Mouse (Mus musculus) cerebellum, postnatal 4 days (tissue): ENCODE measurements around the gene Gm11596.
"Not testable (repeated sequence)": the region's sequence is repeated elsewhere in the genome, so short reads cannot be mapped to it uniquely, and the experiment has no call there.

Source experiments
- DNase-seq, 2 experiments: peaks; one replicate each; pipeline ENCODE4 v3.0.0; 2022; ENCODE audit warnings: low spot score in 2 of 2, mixed read lengths in 1 of 2

Gm11596 gene

DNA sequence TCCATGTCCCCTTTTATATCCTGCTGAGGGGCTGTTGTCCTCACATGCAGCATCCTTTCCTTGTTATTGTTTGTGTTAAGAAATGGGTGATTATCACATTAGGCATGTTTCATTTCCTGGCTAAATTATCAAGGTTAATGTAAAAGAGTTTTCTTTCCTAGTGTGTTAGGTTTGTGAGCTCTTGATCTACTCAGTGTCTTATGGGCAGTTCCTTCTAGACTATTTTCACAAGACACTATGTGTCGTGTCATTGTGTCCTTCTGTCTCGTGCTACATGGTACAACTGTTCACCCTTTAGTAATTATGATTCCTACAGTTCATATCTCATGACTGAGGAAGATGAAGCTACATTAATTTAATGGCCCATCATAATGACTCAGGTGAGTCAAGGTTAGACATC, at the start of gene Gm11596:
Gm11596 (minus strand) TSS at position 101 of the 400 bp plus-strand sequence.
- DNase-seq, result no peak

- no peak for DNase-seq
Measured at GRCm38 (mm10) chr11:99842185-99842584, 48.9 kb upstream of the Gm11596 start.

- DNase-seq, result no peak
Measured at GRCm38 (mm10) chr11:99837966-99838365, 44.7 kb upstream of the Gm11596 start, which contains the start of gene 2300003K06Rik. Gene 2300003K06Rik, minus strand, starts transcription at chr11:99838066.

DNA sequence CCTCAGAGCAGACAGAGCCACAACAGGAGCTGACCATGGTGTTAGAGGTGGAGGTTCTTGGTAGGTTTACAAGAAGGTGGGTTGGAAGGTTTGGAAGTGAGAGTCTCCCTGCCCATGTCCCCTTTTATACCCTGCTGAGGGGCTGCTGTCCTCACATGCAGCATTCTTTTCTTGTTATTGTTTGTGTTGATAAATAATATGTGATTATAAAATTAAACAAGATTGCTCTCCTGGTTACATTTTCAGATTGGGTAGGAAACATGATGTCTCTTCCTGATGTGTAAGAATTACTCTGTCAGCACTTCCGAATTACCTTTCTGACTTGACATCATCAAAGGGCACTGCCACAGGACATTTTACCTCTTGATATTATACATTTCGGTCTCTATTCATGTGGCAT, 22.3 kb upstream of the Gm11596 start, which contains the start of gene Gm11564:
Gm11564 (minus strand) TSS at position 101 of the 400 bp plus-strand sequence.
- not testable (repeated sequence) for DNase-seq

DNA sequence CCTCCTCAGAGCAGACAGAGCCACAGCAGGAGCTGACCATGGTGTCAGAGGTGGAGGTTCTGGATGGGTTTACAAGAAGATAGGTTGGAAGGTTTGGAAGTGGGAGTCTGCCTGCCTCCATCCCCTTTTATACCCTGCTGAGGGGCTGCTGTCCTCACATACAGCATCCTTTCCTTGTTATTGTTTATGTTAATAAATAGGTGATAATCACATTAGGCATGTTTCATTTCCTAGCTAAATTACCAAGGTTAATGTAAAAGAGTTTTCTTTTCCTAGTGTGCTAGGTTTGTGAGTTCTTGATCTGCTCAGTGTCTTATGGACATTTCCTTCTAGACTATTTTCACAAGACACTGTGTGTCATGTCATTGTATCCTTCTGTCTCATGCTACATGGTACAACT, 16.5 kb upstream of the Gm11596 start, which contains the start of gene Krtap4-13:
Krtap4-13 (minus strand) TSS at position 101 of the 400 bp plus-strand sequence.
- DNase-seq, result not testable (repeated sequence)

GRCm38 (mm10) chr11:99804346-99804745, 11.1 kb upstream of the Gm11596 start, which contains the start of gene Gm11554:
Gene Gm11554, minus strand, starts transcription at chr11:99804446.
- DNase-seq, result not testable (repeated sequence)

DNA sequence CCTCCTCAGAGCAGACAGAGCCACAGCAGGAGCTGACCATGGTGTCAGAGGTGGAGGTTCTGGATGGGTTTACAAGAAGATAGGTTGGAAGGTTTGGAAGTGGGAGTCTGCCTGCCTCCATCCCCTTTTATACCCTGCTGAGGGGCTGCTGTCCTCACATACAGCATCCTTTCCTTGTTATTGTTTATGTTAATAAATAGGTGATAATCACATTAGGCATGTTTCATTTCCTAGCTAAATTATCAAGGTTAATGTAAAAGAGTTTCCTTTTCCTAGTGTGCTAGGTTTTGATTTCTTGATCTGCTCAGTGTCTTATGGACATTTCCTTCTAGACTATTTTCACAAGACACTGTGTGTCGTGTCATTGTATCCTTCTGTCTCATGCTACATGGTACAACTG, 5.6 kb upstream of the Gm11596 start, which contains the start of gene Gm11569:
Gm11569 (minus strand) TSS at position 101 of the 400 bp plus-strand sequence.
- DNase-seq, result not testable (repeated sequence)

DNA sequence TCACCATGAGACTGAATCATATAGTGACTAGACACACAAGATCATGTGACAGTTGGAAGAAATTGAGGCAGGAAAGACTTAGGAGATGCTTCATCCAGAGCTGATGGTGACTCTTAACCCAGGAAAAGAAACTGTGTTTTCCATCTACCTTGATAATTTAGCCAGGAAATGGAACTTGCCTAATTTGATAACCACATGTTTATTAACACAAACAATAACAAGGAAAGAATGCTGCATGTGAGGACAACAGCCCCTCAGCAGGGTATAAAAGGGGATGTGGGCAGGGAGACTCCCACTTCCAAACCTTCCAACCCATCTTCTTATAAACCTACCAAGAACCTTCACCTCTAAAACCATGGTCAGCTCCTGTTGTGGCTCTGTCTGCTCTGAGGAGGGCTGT, 8.4 kb downstream of the Gm11596 start, which contains the start of gene Krtap4-9:
Krtap4-9 (plus strand) TSS at position 301 of the 400 bp plus-strand sequence.
- not testable (repeated sequence) for DNase-seq

DNA sequence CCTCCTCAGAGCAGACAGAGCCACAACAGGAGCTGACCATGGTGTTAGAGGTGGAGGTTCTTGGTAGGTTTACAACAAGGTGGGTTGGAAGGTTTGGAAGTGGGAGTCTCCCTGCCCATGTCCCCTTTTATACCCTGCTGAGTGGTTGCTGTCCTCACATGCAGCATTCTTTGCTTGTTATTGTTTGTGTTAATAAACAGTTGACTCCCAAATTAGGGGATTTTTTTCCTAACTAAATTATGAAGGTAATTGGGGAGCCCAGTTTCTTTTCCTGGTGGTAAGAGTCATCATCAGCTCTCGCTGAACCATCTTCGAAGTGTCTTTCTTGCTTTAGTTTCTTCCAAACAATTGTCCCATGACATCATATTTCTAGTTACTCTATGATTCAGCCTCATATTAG, 12.7 kb downstream of the Gm11596 start, which contains the start of gene Krtap4-8:
Krtap4-8 (minus strand) TSS at position 101 of the 400 bp plus-strand sequence.
- DNase-seq, result no peak

- DNase-seq, result no peak
Measured at GRCm38 (mm10) chr11:99778401-99778800, 14.9 kb downstream of the Gm11596 start.

DNA sequence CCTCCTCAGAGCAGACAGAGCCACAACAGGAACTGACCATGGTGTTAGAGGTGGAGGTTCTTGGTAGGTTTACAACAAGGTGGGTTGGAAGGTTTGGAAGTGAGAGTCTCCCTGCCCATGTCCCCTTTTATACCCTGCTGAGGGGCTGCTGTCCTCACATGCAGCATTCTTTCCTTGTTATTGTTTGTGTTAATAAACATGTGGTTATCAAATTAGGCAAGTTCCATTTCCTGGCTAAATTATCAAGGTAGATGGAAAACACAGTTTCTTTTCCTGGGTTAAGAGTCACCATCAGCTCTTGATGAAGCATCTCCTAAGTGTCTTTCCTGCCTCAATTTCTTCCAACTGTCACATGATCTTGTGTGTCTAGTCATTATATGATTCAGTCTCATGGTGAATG, 20.5 kb downstream of the Gm11596 start, which contains the start of gene Gm11595:
Gm11595 (minus strand) TSS at position 101 of the 400 bp plus-strand sequence.
- not testable (repeated sequence) for DNase-seq

GRCm38 (mm10) chr11:99768410-99768809, 24.9 kb downstream of the Gm11596 start:
- no peak for DNase-seq

GRCm38 (mm10) chr11:99758877-99759276, 34.4 kb downstream of the Gm11596 start:
- DNase-seq, result no peak

DNA sequence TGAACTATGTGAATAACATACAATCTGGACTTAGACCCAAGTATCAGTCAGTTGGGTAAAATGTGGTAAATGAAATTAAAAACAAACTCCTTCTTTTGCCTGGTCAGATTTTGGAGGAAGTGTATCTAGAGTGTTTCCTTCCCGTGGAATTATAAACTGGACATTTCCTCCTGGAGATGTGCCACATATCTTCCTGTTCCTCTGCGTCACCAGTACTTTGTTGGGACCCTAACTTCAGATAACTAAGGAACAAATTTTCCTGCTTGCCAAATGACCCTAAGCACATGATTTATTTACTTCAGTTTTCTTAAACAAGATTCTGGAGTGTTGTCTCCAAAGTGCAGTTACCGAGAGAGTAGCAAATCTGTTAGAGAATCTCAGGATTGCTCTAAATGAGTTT, 49.3 kb downstream of the Gm11596 start:
- DNase-seq, result no peak
